Mouse (Mus musculus) CH12.LX (cell line): ENCODE results near the gene Agps. TPM values are rescaled to one million over a fixed set of nuclear protein-coding genes. Genes with fewer than 3 reads are reported as not detected.
A peak's percentile ranks its signal among the peaks of the same experiment; 100 is the strongest.
"Not testable (repeated sequence)": the region's sequence is repeated elsewhere in the genome, so short reads cannot be mapped to it uniquely, and the experiment has no call there.

ENCODE experiments used
- DNase-seq: peaks from one replicate; pipeline ENCODE4 v3.0.0-alpha.2; 2013; ENCODE audit errors: extremely low read depth
- H3K27ac ChIP-seq: 2 replicates; pipeline ENCODE4 v1.5.1; 2012; ENCODE audit warnings: low read depth, mild to moderate bottlenecking, control low read depth, moderate library complexity; ENCODE audit not compliant: insufficient read depth
- H3K27me3 ChIP-seq: replicated peaks from 2 replicates; pipeline ENCODE3; 2012; ENCODE audit warnings: inconsistent platforms
- H3K36me3 ChIP-seq, 2 experiments: replicated peaks in 1 of 2; 2 replicates each; pipeline versions ENCODE3 to v1.6.1; 2012; ENCODE audit warnings: inconsistent platforms in 1 of 2, low read length in 1 of 2, mild to moderate bottlenecking in 1 of 2, mixed read lengths in 1 of 2, moderate library complexity in 1 of 2; ENCODE audit not compliant: control insufficient read depth in 1 of 2, insufficient read depth in 1 of 2
- H3K4me1 ChIP-seq, 2 experiments: 2 replicates each; pipeline ENCODE4 v1.6.1; 2012; ENCODE audit warnings: inconsistent platforms in 1 of 2, moderate library complexity in 1 of 2; ENCODE audit not compliant: insufficient read depth in 2 of 2, control insufficient read depth in 1 of 2
- H3K4me2 ChIP-seq: 2 replicates; pipeline ENCODE4 v1.6.1; 2012; ENCODE audit warnings: low read depth, mild to moderate bottlenecking, control low read depth; ENCODE audit not compliant: poor library complexity, insufficient read depth, severe bottlenecking
- H3K4me3 ChIP-seq, 3 experiments: fragments of 150-350 bp in 1 of 3; sonication (generic) in 1 of 3; replicated peaks in 1 of 3; 2 replicates each; pipeline versions ENCODE3 to v1.5.1; 2011 to 2012; ENCODE audit warnings: low read depth in 2 of 3, low read length in 2 of 3, mild to moderate bottlenecking in 2 of 3, moderate library complexity in 2 of 3, control low read depth in 1 of 3, improper control_type of control experiment in 1 of 3, inconsistent platforms in 1 of 3, mixed read lengths in 1 of 3; ENCODE audit not compliant: poor library complexity in 1 of 3
- H3K79me2 ChIP-seq: replicated peaks from 2 replicates; pipeline ENCODE4 v1.6.1; 2012; ENCODE audit warnings: mild to moderate bottlenecking, moderate library complexity; ENCODE audit not compliant: control insufficient read depth, poor library complexity, insufficient read depth, severe bottlenecking; ENCODE audit errors: extremely low read depth
- H3K9ac ChIP-seq: 2 replicates; pipeline ENCODE4 v1.6.1; 2012; ENCODE audit warnings: low read depth, mild to moderate bottlenecking, control low read depth, moderate library complexity; ENCODE audit not compliant: insufficient read depth
- H3K9me3 ChIP-seq: replicated peaks from 2 replicates; pipeline ENCODE3; 2012; ENCODE audit warnings: low read length, inconsistent platforms, mixed read lengths
- BHLHE40 ChIP-seq: IDR thresholded peaks from 2 replicates; pipeline ENCODE4 v1.6.1; 2011; ENCODE audit warnings: mild to moderate bottlenecking, low read depth, low read length, improper control_type of control experiment
- CHD2 ChIP-seq: IDR thresholded peaks from 2 replicates; pipeline ENCODE4 v1.6.1; 2011; ENCODE audit warnings: low read length, improper control_type of control experiment
- CTCF ChIP-seq, 2 experiments: IDR thresholded peaks in 1 of 2; conservative IDR thresholded peaks in 1 of 2; 2 replicates each; pipeline ENCODE4 v1.5.1; 2011 to 2012; ENCODE audit warnings: low read depth in 2 of 2, low read length in 2 of 2, improper control_type of control experiment in 1 of 2, inconsistent platforms in 1 of 2, mild to moderate bottlenecking in 1 of 2, moderate library complexity in 1 of 2
- E2F4 ChIP-seq: IDR thresholded peaks from 2 replicates; pipeline ENCODE4 v1.6.1; 2011; ENCODE audit warnings: low read depth, low read length, improper control_type of control experiment; ENCODE audit not compliant: insufficient replicate concordance
- EP300 ChIP-seq: IDR thresholded peaks from 2 replicates; pipeline ENCODE4 v1.6.1; 2011; ENCODE audit warnings: low read length, improper control_type of control experiment
- HCFC1 ChIP-seq: IDR thresholded peaks from 2 replicates; pipeline ENCODE4 v1.6.1; 2012; ENCODE audit warnings: low read depth, mild to moderate bottlenecking, inconsistent platforms, low read length, improper control_type of control experiment
- IRF4 ChIP-seq: IDR thresholded peaks from 2 replicates; pipeline ENCODE4 v1.6.1; 2014; ENCODE audit warnings: low read depth, mild to moderate bottlenecking, inconsistent platforms, low read length, improper control_type of control experiment
- JUN ChIP-seq: IDR thresholded peaks from 2 replicates; pipeline ENCODE4 v1.6.1; 2011; ENCODE audit warnings: low read depth, mild to moderate bottlenecking, low read length, improper control_type of control experiment, moderate library complexity; ENCODE audit not compliant: insufficient read depth
- MAFK ChIP-seq: IDR thresholded peaks from 2 replicates; pipeline ENCODE4 v1.6.1; 2011; ENCODE audit warnings: low read length, improper control_type of control experiment; ENCODE audit not compliant: insufficient replicate concordance
- MAZ ChIP-seq: IDR thresholded peaks from 2 replicates; pipeline ENCODE4 v1.6.1; 2012; ENCODE audit warnings: low read depth, mild to moderate bottlenecking, inconsistent platforms, low read length, improper control_type of control experiment, moderate library complexity
- MYC ChIP-seq: IDR thresholded peaks from 2 replicates; pipeline ENCODE4 v1.6.1; 2011; ENCODE audit warnings: low read depth, mild to moderate bottlenecking, improper control_type of control experiment, low read length
- NELFE ChIP-seq: IDR thresholded peaks from 2 replicates; pipeline ENCODE4 v1.6.1; 2011; ENCODE audit warnings: low read depth, low read length, improper control_type of control experiment
- POLR2A ChIP-seq: IDR thresholded peaks from 2 replicates; pipeline ENCODE4 v1.6.1; 2011; ENCODE audit warnings: low read depth, mild to moderate bottlenecking, improper control_type of control experiment, low read length
- SMC3 ChIP-seq: IDR thresholded peaks from 2 replicates; pipeline ENCODE4 v1.6.1; 2011; ENCODE audit warnings: low read depth, low read length, improper control_type of control experiment
- TBP ChIP-seq: conservative IDR thresholded peaks from 2 replicates; pipeline ENCODE4 v1.6.1; 2011; ENCODE audit warnings: low read depth, low read length, improper control_type of control experiment
- ZC3H11A ChIP-seq: IDR thresholded peaks from 2 replicates; pipeline ENCODE4 v1.6.1; 2012; ENCODE audit warnings: low read depth, mild to moderate bottlenecking, inconsistent platforms, low read length, improper control_type of control experiment
- ZKSCAN1 ChIP-seq: IDR thresholded peaks from 2 replicates; pipeline ENCODE4 v1.6.1; 2012; ENCODE audit warnings: low read depth, inconsistent platforms, low read length, improper control_type of control experiment, borderline replicate concordance
- ZMIZ1 ChIP-seq: IDR thresholded peaks from 2 replicates; pipeline ENCODE4 v1.6.1; 2012; ENCODE audit warnings: low read depth, mild to moderate bottlenecking, inconsistent platforms, low read length, improper control_type of control experiment
- ZNF384 ChIP-seq: IDR thresholded peaks from 2 replicates; pipeline ENCODE4 v1.6.1; 2012; ENCODE audit warnings: low read depth, low read length, improper control_type of control experiment, inconsistent platforms
- dilution Hi-C: fragments of 300-500 bp; cut with MboI; formaldehyde crosslinking; loops from 2 replicates; pipeline ENCODE4 v1.14.3; 2020; ENCODE audit warnings: low sequenced_read_pairs; ENCODE audit not compliant: extremely low pct_unique_long_range_greater_than_20kb, extremely low pct_ligation_motif_present
- in situ Hi-C: fragments of 300-500 bp; cut with MboI; formaldehyde crosslinking; loops from 3 replicates; pipeline ENCODE4 v1.14.3; 2019; ENCODE audit warnings: low sequenced_read_pairs, low pct_ligation_motif_present, low pct_unique_long_range_greater_than_20kb, mixed read lengths
- polyA plus RNA-seq: library from polyadenylated mRNA; unstranded; fragments of >175 nt; gene quantifications from 2 replicates; pipeline ENCODE4 v1.2.1, GENCODE M21; 2012; ENCODE audit warnings: low read depth; ENCODE audit not compliant: insufficient read length
- total RNA-seq, 2 experiments: library from RNA; depleted of rRNA; stranded (reverse); fragments of 300-350 nt in 1 of 2; fragments of >200 nt in 1 of 2; gene quantifications; 2 replicates each; pipeline ENCODE4 v1.2.3; 2012 to 2014

The Agps gene
- total and polyA plus RNA-seq, 3 experiments: 38.6 to 67.7 (median 49.3) TPM

DNA sequence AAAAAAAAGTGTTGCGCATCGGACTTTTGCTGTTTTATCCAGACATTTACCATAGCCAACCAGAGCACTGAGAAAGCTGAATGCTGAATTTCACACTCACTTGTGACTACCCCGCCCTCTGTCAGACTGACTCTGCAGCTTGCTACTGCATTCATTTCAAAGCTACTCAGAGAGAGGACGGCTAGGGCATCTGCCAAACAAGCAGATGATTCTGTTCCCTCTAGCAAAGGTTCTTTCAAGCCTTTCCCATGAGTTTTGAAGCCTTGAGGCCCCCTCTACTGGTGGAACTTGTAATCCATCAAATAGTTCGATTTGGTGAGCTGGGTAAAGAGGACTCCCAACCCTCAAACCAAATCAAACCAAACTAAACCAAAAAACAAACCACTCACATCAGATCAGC lies 133.0 kb downstream of the Agps start (continued):
- TF ChIP-seq JUN (no peak), HCFC1 (no peak), NELFE (peak; percentile 38; the same call in 1 of the 2 replicates), MAZ (no peak), SMC3 (peak; percentile 84), BHLHE40 (peak; percentile 35; the same call in 1 of the 2 replicates), MYC (peak; percentile 57; the same call in 1 of the 2 replicates), EP300 (peak; percentile 38; the same call in 1 of the 2 replicates), CTCF (conservative IDR thresholded peaks at IDR 0.05 in 1 of 2, IDR thresholded peaks at IDR 0.05 in 1 of 2; ENCODE audit: low read depth in 2 of 2, low read length in 2 of 2) (peak; percentile 34 to 89; a peak in 3 of 4 replicates), ZKSCAN1 (no peak), ZMIZ1 (peak; percentile 40; the same call in 1 of the 2 replicates), ZNF384 (peak; percentile 38; the same call in 1 of the 2 replicates), TBP (no peak)

DNA sequence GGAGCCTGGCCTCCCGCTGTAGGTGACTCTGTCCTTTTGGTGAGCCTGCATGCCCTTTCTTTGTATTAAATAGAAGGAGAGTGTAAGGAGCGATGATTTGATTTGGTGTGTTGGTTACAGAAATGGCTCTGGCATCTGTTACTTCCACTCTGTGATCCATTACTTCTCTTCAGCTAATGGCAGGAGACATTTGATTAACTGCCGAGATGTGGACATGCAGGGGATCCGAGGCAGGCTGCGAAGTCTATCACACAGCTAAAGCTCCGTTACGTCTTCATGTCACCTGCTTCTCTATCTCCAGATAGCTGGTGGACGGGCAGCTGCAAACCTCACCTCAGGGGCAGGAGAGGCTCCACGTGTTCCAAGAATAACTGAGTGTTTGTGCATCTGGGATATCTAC lies 142.2 kb downstream of the Agps start:
- H3K9me3 ChIP-seq: no peaks in the 10 kb centered on the region
- no peaks in the 10 kb centered on the region for H3K4me1 ChIP-seq
- dilution Hi-C loops: no loop called here
- H3K4me2 ChIP-seq: no peak overlapping the region
- H3K27me3 ChIP-seq: no peaks in the 10 kb centered on the region
- no peak for TF ChIP-seq JUN
- no peak for TF ChIP-seq MYC
- TF ChIP-seq POLR2A: no peak
- TF ChIP-seq ZC3H11A: no peak
- no peak for TF ChIP-seq E2F4
- no peak for TF ChIP-seq MAFK
- TF ChIP-seq CHD2: no peak
- no peak for TF ChIP-seq IRF4
- TF ChIP-seq CTCF (conservative IDR thresholded peaks at IDR 0.05 in 1 of 2, IDR thresholded peaks at IDR 0.05 in 1 of 2; ENCODE audit: low read depth in 2 of 2, low read length in 2 of 2): no peak
- no peak for TF ChIP-seq TBP
- no peak for TF ChIP-seq ZKSCAN1
- TF ChIP-seq, all 38 proteins: peak for 0
- in situ Hi-C loops: no loop called here
- H3K79me2 ChIP-seq: no peaks in the 10 kb centered on the region
- no peak overlapping the region for H3K4me3 ChIP-seq
- DNase-seq: no peak
- no peak overlapping the region for H3K27ac ChIP-seq
- H3K36me3 ChIP-seq: no peaks in the 10 kb centered on the region
- no peak overlapping the region for H3K9ac ChIP-seq

DNA sequence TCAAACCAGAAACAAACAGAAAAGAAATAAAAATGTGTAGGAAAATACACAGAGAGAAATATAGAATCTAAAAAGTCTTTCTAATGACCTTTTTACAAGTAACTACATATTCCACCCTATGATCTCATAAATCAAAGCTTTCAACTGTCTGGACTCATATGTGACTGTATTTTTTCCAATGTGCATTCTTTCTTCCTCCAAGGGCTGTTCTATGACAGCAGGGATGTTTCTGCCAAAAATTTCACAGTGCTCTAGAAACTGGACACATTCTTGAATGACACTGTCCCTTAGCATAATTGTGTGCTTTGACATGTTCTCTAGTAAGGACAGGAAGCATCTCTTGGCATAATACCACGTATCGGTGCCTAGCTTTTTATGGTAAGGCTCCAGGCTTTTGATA lies 144.1 kb downstream of the Agps start:
- dilution Hi-C loops, in situ Hi-C loops, H3K79me2 ChIP-seq, H3K27me3 ChIP-seq, H3K36me3 ChIP-seq, H3K27ac ChIP-seq, H3K4me1 ChIP-seq, H3K4me2 ChIP-seq, H3K9me3 ChIP-seq, H3K9ac ChIP-seq, H3K4me3 ChIP-seq, DNase-seq: not testable (repeated sequence)
